In the genomic region with DNA sequence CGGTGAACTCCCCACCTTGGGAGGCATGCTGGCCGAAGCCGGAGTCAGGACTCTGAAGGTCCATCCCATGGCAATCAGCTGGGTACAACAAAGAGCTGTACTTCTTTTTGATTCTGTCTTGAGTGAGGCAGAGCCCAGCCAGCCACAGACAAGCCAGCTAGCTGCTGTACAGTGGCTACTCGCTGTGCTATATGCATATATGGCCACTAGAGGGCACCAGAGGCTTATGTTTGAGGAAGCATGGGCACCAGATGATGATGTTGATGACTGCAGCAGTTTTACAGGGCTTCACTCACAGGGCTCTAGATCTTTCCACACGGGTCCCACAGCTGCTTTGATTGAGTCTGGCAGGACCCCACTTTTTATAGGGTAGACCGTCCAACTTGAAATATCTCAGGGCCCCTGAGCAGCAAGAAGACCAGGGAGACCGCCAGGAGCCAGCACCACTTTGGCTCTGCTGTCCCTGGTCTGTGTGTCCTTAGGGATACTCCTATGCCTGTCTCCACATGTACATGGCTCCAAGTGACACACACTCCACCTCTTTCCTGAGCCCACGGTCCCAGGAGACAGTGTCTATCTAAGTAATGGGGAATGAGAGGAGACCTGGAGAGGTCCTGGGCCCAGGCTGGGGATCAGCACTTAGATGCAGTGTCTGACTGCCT, we compare ENCODE assay signal across 8 mouse cellular contexts. TPM values are rescaled to one million over a fixed set of nuclear protein-coding genes. Genes with fewer than 3 reads are reported as not detected.
A peak's percentile ranks its signal among the peaks of the same experiment; 100 is the strongest.
DNase-seq lines count a peak whose midpoint lies in the region; ATAC-seq and TF ChIP-seq lines count a peak whose summit lies in the region.

No protein-coding gene starts in this region.

- in situ Hi-C loops in Patski (cut with MboI; ENCODE audit: low pct_unique_long_range_greater_than_20kb) = loop anchor here (5.0 kb wide), 2 partner anchors 174 to 304 kb away; no protein-coding TSS in a partner anchor

- 21% methylated on average over 8 of the region's 8 CpGs for WGBS in hindbrain, embryonic 13.5 days

- H3K36me3 ChIP-seq in hindbrain, embryonic 13.5 days = no peaks in the 10 kb centered on the region

- DNase-seq in Patski (ENCODE audit: low read depth, low spot score) = peak; percentile 20
- DNase-seq in cerebellum, adult 9-11 months = peak; percentile 79
- DNase-seq in frontal cortex, adult 2 months (ENCODE audit: extremely low spot score in 1 of 2, low spot score in 1 of 2) = peak; percentile 76 to 97
- DNase-seq in layer of hippocampus, postnatal 10 days (ENCODE audit: low spot score in 2 of 2) = peak; percentile 92 to 93
- peak; percentile 86 for DNase-seq in lung, postnatal 25 days (ENCODE audit: low spot score)
- peak; percentile 89 for DNase-seq in retina, postnatal 7 days (ENCODE audit: low read depth, low spot score)
- peak; percentile 86 for DNase-seq in thymus, postnatal 4 days

- ATAC-seq in Patski = peak; percentile 45
- peak; percentile 80 for ATAC-seq in hindbrain, embryonic 13.5 days (ENCODE audit: low FRiP score)

- peaks cover 7% of the 10 kb centered on the region; the same call in 1 of the 2 replicates for H3K4me1 ChIP-seq in hindbrain, embryonic 13.5 days (replicated peaks)

- no peak overlapping the region for H3K27ac ChIP-seq in hindbrain, embryonic 13.5 days

- no peaks in the 10 kb centered on the region for H3K9me3 ChIP-seq in hindbrain, embryonic 13.5 days

- POLR2A ChIA-PET in Patski (lab: Charles Lee) = no interaction called here

- H3K4me3 ChIP-seq in hindbrain, embryonic 13.5 days = no peak overlapping the region

- peaks cover 19% of the 10 kb centered on the region for H3K27me3 ChIP-seq in Patski
- peaks cover 95% of the 10 kb centered on the region for H3K27me3 ChIP-seq in hindbrain, embryonic 13.5 days

- TF ChIP-seq CTCF in Patski (IDR thresholded peaks at IDR 0.05) = peak; percentile 88

- H3K4me2 ChIP-seq in hindbrain, embryonic 13.5 days = no peak overlapping the region

- CTCF ChIA-PET in Patski (lab: Charles Lee) = interaction anchor here (0.7 to 1.5 kb wide), 8 partner anchors 8 to 431 kb away, joined by 3 to 5 read pairs (median 3); no protein-coding TSS in a partner anchor

- no peak overlapping the region for H3K9ac ChIP-seq in hindbrain, embryonic 13.5 days

RNA-seq across cellular contexts. Expression of a gene that starts 13.0 kb away (rescaled TPM):
- polyA plus RNA-seq in Patski (2021) = 9.1 TPM
- 32.4 and 40.1 TPM in 2 replicates for polyA plus RNA-seq in frontal cortex, adult 2 months (2012; rRNA removed)
- 8.0 TPM in 2 replicates for polyA plus RNA-seq in hindbrain, embryonic 13.5 days (2015; fragmentation: Nextera tagmentation; extraction: Ambion mirVana)
- 10 to 100 TPM; 13.6 to 17.6 TPM for total RNA-seq in layer of hippocampus, postnatal 10 days (2021)

Comparison
In these comparisons a context has a peak if more than half of its experiments do, and no peak if none do; other contexts are left out.
1. DNase-seq: peak in every context shown above with its lines; median percentile 92 in layer of hippocampus, postnatal 10 days; 89 in retina, postnatal 7 days; 86 in frontal cortex, adult 2 months; 86 in lung, postnatal 25 days; 86 in thymus, postnatal 4 days; 79 in cerebellum, adult 9-11 months; 20 in Patski.